Mouse (Mus musculus) embryonic facial prominence, embryonic 11.5 days (tissue): ENCODE results near the gene Agxt2. TPM values are rescaled to one million over a fixed set of nuclear protein-coding genes. Genes with fewer than 3 reads are reported as not detected.

ENCODE experiments used
- ATAC-seq: fragments of 200-750 bp; cut with Nextera tagmentation; replicated peaks from 2 replicates; pipeline ENCODE4 v1.8.0; 2017; ENCODE audit warnings: low read depth; ENCODE audit not compliant: insufficient number of reproducible peaks, low FRiP score, low TSS enrichment
- DNase-seq: peaks from one replicate; pipeline ENCODE4 v3.0.0-alpha.2; 2015; ENCODE audit warnings: low spot score
- H3K27ac ChIP-seq: fragments of 300-500 bp; sonication (generic); replicated peaks from 2 replicates; pipeline ENCODE4 v1.5.1; 2014; ENCODE audit warnings: mild to moderate bottlenecking, low read depth, low read length, control low read depth
- H3K27me3 ChIP-seq: fragments of 300-500 bp; sonication (generic); 2 replicates; pipeline ENCODE4 v1.6.1; 2014; ENCODE audit warnings: mild to moderate bottlenecking, low read length, moderate library complexity, mixed read lengths; ENCODE audit not compliant: control insufficient read depth, insufficient read depth
- H3K36me3 ChIP-seq: fragments of 300-500 bp; sonication (generic); replicated peaks from 2 replicates; pipeline ENCODE4 v1.6.1; 2014; ENCODE audit warnings: low read depth, mild to moderate bottlenecking, low read length, moderate library complexity, mixed read lengths; ENCODE audit not compliant: control insufficient read depth, insufficient read depth
- H3K4me1 ChIP-seq: fragments of 300-500 bp; sonication (generic); 2 replicates; pipeline ENCODE4 v1.6.1; 2014; ENCODE audit warnings: low read length, mixed read lengths; ENCODE audit not compliant: control insufficient read depth, insufficient read depth
- H3K4me2 ChIP-seq: fragments of 300-500 bp; sonication (generic); 2 replicates; pipeline ENCODE4 v1.6.1; 2014; ENCODE audit warnings: low read depth, mild to moderate bottlenecking, control low read depth, low read length, moderate library complexity
- H3K4me3 ChIP-seq: fragments of 300-500 bp; sonication (generic); 2 replicates; pipeline ENCODE4 v1.5.1; 2014; ENCODE audit warnings: low read depth, low read length, control low read depth
- H3K9ac ChIP-seq: fragments of 300-500 bp; sonication (generic); replicated peaks from 2 replicates; pipeline ENCODE4 v1.6.1; 2014; ENCODE audit warnings: mild to moderate bottlenecking, control low read depth, low read length
- H3K9me3 ChIP-seq: fragments of 300-500 bp; sonication (generic); replicated peaks from 2 replicates; pipeline ENCODE4 v1.6.1; 2016; ENCODE audit warnings: mild to moderate bottlenecking, low read length, inconsistent platforms, mixed read lengths; ENCODE audit not compliant: control insufficient read depth
- WGBS: fragments of 180-500 bp; shearing (Covaris S2); extraction: QIAGEN DNeasy Blood & Tissue Kit; methylation state at CpG from one replicate; pipeline ENCODE4 v1.1.7; 2014; 5-methylcytosine and 5-hydroxymethylcytosine counted together
- polyA plus RNA-seq: library from polyadenylated mRNA; unstranded; fragments of >200 nt; fragmentation: Nextera tagmentation; extraction: Ambion mirVana; gene quantifications from 2 replicates; pipeline ENCODE4 v1.2.1, GENCODE M21; 2014

Agxt2 gene
- not detected in 2 replicates for polyA plus RNA-seq

DNA sequence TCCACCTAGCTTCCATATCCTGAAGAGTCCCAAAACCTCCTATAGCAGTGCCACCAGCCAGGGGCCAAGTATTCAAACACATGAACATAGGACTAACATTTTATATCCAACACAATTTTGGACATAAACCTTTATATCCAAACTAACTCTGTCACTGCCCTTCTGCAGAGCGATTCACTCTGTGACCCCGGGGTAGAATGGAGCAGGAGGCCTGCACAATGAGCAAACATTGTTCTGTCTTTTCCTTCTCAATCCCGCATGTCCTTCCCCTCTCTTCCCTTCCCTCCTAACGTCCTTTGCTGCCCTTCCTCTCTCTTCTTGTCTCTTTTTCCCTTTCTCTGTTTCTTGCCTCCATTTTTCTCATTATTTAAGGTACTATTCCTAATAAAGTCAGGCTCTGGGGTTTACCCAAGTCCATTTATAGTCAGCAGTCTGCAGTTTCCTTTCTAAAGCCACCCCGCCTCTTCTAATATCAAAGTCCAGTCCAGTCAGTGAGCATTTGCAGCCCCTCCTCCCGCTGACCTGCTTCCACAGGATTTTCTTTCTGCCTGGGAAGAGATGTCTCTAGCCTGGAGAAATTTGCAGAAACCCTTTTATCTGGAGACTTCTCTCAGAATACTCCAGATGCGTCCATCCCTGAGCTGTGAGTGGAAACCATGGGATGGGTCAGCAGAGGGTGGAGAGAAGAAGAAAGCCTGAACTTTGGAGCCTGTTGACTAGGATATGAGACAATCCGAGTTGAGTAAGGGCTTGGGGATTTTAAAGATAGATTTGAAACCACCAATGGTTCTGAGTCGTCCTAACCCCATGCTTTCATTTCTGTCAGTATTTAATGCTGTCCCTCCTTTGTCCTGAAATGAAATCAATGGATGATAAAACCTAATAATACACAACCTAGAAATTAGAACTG is at the start of gene Agxt2:
Gene Agxt2, plus strand, starts transcription at position 494 of the 910 bp plus-strand sequence.
- Histone ChIP-seq H3K27me3 (no peaks in the 10 kb centered on the region), H3K36me3 (no peaks in the 10 kb centered on the region)

DNA sequence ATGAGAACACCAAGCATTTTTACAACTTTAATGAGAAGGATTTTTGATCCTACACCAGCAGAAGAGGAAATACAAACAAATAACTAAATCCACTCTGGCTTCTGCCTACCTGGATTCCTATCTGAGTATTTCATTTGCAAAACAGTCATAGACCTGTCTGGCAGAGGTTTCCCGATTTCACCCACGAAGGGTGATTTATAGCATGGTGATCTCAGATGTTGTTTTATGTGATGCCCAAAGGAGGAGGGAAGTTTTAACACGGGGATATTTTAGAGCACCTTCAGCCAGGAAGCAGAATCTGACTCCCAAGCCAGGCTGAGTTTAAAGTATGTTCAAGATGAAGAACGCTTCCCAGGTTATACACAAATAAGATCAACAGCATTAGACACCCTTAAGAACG is 46.5 kb upstream of the Agxt2 start:
- ATAC-seq (no peak), DNase-seq (no peak)
- WGBS, result 87% methylated on average over 5 of the region's 5 CpGs
- no peak overlapping the region for H3K27ac ChIP-seq
- no peaks in the 10 kb centered on the region for H3K9me3 ChIP-seq
- no peak overlapping the region for H3K4me2 ChIP-seq
- no peak overlapping the region for H3K9ac ChIP-seq
- no peaks in the 10 kb centered on the region for H3K4me1 ChIP-seq
- no peaks in the 10 kb centered on the region for H3K27me3 ChIP-seq
- no peak overlapping the region for H3K4me3 ChIP-seq
- no peaks in the 10 kb centered on the region for H3K36me3 ChIP-seq

More for the DNA sequence above, at the start of gene Agxt2:
- Histone ChIP-seq H3K9ac (no peak within 1 kb of the TSS), H3K4me3 (no peak within 1 kb of the TSS), H3K4me1 (no peaks in the 10 kb centered on the region), H3K4me2 (no peak within 1 kb of the TSS), H3K9me3 (no peaks in the 10 kb centered on the region), H3K27ac (no peak within 1 kb of the TSS)
- WGBS, result 77% methylated on average over 9 of the region's 9 CpGs
- DNase-seq (no peak), ATAC-seq (no peak)

DNA sequence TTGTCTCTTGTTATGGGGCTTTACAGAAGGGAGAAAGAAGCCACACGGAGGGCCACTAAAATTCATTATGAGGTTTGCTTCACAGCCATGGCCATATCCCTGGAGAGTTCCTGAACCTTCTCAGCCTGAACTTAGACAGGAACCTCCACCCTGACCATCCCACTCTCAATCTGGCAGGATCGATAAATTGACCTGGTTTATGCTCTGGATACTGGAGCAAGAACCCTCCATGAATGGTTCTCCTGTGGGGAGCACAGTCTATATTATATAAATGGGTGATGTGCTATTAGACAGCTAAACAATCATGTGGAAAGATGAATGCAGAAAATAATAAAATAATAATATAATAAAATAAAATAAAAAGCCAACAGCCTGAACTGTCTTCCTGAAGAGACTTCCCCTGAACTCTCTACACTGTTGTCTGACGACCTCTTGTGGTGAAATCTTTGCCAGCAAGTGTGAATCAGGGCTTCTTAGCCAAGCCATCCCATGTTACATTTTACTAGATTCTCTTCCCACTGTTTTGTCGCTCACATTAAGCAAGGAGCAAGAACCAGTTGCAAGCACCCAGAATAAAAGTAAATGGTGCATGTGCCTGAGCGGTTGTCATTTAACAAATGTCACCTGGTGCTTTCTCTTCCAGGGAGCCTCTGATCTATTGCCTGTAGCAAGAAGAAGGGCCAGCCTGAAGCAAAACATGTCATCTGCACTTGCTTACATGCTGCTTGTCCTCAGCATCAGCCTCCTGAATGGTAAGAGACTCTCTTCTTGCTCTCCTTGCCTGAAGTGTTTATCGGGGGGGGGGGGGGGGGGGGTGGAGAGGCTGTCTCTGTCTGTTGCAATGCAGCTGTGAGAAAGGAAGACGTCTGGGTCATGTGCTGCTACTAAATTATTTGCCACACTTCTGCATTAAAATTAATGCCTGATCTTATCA is 44.5 kb upstream of the Agxt2 start:
- Histone ChIP-seq H3K9ac (no peak overlapping the region), H3K27ac (no peak overlapping the region), H3K36me3 (no peaks in the 10 kb centered on the region), H3K4me3 (no peak overlapping the region), H3K4me2 (no peak overlapping the region), H3K27me3 (no peaks in the 10 kb centered on the region), H3K4me1 (no peaks in the 10 kb centered on the region), H3K9me3 (no peaks in the 10 kb centered on the region)
- 57% methylated on average over 7 of the region's 7 CpGs for WGBS
- DNase-seq (peak; percentile 66), ATAC-seq (0 out of 2 replicates have a peak, but pooled peaks have one; percentile 34)

DNA sequence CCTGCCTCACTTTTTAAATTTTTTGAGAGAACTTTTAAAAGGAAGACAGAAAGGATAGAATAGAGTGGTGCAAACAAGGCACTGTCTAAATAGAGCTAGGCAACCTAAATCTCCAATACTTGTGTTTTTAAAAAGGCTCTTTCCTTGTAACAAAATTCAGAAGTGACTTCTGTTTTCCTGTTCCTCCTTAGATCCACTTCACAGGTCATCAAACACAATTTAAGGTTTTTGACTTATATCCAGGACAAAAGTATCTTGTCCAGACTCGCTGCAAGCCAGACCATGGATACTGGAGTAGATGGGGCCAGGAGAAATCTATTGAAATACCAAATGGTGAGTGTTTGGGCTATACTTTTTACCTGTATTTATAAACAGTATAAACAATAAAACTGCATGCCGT is 33.3 kb upstream of the Agxt2 start, which contains the start of gene Gm21973:
Gene Gm21973, plus strand, starts transcription at position 301 of the 400 bp plus-strand sequence.
- ATAC-seq, result no peak
- Histone ChIP-seq H3K4me1 (no peaks in the 10 kb centered on the region), H3K36me3 (no peaks in the 10 kb centered on the region), H3K27me3 (no peaks in the 10 kb centered on the region), H3K9me3 (no peaks in the 10 kb centered on the region), H3K9ac (no peak within 1 kb of the TSS), H3K4me2 (no peak within 1 kb of the TSS), H3K27ac (no peak within 1 kb of the TSS), H3K4me3 (no peak within 1 kb of the TSS)
- 83% methylated on average over 2 of the region's 2 CpGs for WGBS
- no peak for DNase-seq

DNA sequence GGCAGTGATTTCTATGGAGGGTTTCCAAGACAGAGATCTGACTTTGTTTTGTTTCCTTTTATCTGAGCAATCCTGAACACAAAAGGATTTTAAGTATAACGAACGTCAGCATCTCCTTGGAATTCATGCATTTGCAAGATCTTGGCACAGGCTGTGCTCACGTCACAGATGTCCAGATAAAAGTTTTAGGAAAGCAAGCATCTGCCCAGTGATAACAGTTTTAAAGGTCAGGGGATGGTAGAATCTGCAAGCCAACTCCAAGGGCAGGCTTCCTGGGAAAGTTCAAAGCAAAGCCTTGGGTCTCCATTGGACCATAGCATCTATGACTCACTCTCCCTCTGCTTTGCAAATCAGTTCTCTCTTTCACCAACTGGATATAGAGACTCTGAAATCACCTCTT is 27.7 kb upstream of the Agxt2 start:
- no peak overlapping the region for H3K4me2 ChIP-seq
- no peaks in the 10 kb centered on the region for H3K9me3 ChIP-seq
- 81% methylated on average over 3 of the region's 3 CpGs for WGBS
- no peaks in the 10 kb centered on the region for H3K4me1 ChIP-seq
- no peak overlapping the region for H3K9ac ChIP-seq
- H3K36me3 ChIP-seq, result no peaks in the 10 kb centered on the region
- H3K27ac ChIP-seq, result no peak overlapping the region
- H3K27me3 ChIP-seq, result no peaks in the 10 kb centered on the region
- H3K4me3 ChIP-seq, result no peak overlapping the region
- DNase-seq, result no peak
- ATAC-seq, result no peak

DNA sequence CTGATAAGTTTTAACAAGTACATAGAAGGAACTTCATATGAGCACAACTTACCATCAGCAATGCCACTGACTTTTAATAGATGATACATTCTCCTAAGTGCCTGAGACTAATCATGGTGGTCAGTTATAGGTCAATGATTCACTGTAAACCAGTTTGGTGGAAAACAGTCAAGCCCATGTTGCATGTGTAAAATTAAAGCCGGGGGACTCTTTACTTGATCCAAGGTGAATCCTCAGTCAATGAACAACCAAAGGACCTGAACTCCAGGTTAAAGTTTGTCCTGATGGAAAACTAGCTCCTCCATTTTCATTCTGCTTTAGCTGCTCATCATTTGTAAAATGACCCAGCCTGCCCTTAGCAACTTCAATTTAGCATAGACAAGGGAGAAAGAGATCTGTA is 25.8 kb upstream of the Agxt2 start:
- Histone ChIP-seq H3K27me3 (no peaks in the 10 kb centered on the region), H3K27ac (no peak overlapping the region), H3K9ac (no peak overlapping the region), H3K4me1 (no peaks in the 10 kb centered on the region), H3K36me3 (no peaks in the 10 kb centered on the region), H3K9me3 (no peaks in the 10 kb centered on the region), H3K4me3 (no peak overlapping the region), H3K4me2 (no peak overlapping the region)
- ATAC-seq (no peak), DNase-seq (no peak)
- 85% methylated on average over 1 of the region's 1 CpGs for WGBS

DNA sequence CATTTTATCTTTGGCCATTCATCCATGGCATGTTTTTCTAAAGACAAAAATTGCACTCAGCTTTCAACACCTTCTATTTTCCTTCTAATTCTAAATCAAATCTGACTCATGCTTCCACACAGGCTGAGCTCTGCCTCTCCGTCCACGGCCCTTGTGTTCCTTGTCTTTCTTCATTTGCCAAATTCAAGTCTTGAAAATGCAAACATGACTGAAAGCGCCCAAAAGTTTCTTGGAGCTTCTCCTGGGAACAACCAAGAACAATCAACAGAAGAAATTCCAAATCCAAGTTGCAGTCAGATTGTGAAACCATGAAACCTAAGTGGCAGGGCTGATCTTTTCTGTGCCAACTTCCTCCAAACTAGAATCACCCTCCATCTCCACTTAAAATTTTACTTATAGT is 19.7 kb upstream of the Agxt2 start:
- DNase-seq (no peak), ATAC-seq (no peak)
- WGBS, result 82% methylated on average over 3 of the region's 3 CpGs
- H3K9me3 ChIP-seq, result no peaks in the 10 kb centered on the region
- no peaks in the 10 kb centered on the region for H3K36me3 ChIP-seq
- no peak overlapping the region for H3K27ac ChIP-seq
- no peak overlapping the region for H3K9ac ChIP-seq
- H3K4me3 ChIP-seq, result no peak overlapping the region
- no peaks in the 10 kb centered on the region for H3K27me3 ChIP-seq
- H3K4me2 ChIP-seq, result no peak overlapping the region
- H3K4me1 ChIP-seq, result no peaks in the 10 kb centered on the region
